Mouse (Mus musculus) liver, embryonic 14.5 days (tissue): ENCODE data around the gene Emid1. TPM values are rescaled to one million over a fixed set of nuclear protein-coding genes. Genes with fewer than 3 reads are reported as not detected.

Source experiments
- ATAC-seq: fragments of 200-750 bp; cut with Nextera tagmentation; 2 replicates; pipeline ENCODE4 v1.8.0; 2017; ENCODE audit warnings: moderate number of reproducible peaks, mild to moderate bottlenecking, moderate library complexity; ENCODE audit not compliant: insufficient read depth
- DNase-seq, 3 experiments: peaks; one replicate each; pipeline ENCODE4 v3.0.0-alpha.2; 2012 to 2013; ENCODE audit warnings: low read depth in 3 of 3, low spot score in 3 of 3
- H3K27ac ChIP-seq: fragments of 300-500 bp; sonication (generic); 2 replicates; pipeline ENCODE4 v1.5.1; 2014; ENCODE audit warnings: moderate library complexity, mild to moderate bottlenecking, control low read depth, inconsistent platforms
- H3K27me3 ChIP-seq: fragments of 300-500 bp; sonication (generic); 2 replicates; pipeline ENCODE4 v1.6.1; 2014; ENCODE audit warnings: mild to moderate bottlenecking, low read length, moderate library complexity; ENCODE audit not compliant: control insufficient read depth, insufficient read depth
- H3K36me3 ChIP-seq: fragments of 300-500 bp; sonication (generic); replicated peaks from 2 replicates; pipeline ENCODE4 v1.6.1; 2014; ENCODE audit warnings: low read depth; ENCODE audit not compliant: control insufficient read depth, insufficient read depth
- H3K4me1 ChIP-seq, 2 experiments: fragments of 200-500 bp in 1 of 2; fragments of 300-500 bp in 1 of 2; sonication (generic) in 1 of 2; replicated peaks; 2 replicates each; pipeline ENCODE4 v1.6.1; 2012 to 2014; ENCODE audit warnings: antibody characterized with exemption in 1 of 2, inconsistent platforms in 1 of 2, low read length in 1 of 2; ENCODE audit not compliant: control insufficient read depth in 2 of 2, insufficient read depth in 2 of 2
- H3K4me2 ChIP-seq: fragments of 300-500 bp; sonication (generic); 2 replicates; pipeline ENCODE4 v1.6.1; 2014; ENCODE audit warnings: low read depth, mild to moderate bottlenecking, control low read depth, moderate library complexity
- H3K4me3 ChIP-seq, 2 experiments: fragments of 200-500 bp in 1 of 2; fragments of 300-500 bp in 1 of 2; sonication (generic) in 1 of 2; 2 replicates each; pipeline ENCODE4 v1.5.1; 2012 to 2014; ENCODE audit warnings: low read depth in 2 of 2, low read length in 2 of 2, mild to moderate bottlenecking in 2 of 2, control low read depth in 1 of 2, inconsistent platforms in 1 of 2, moderate library complexity in 1 of 2; ENCODE audit not compliant: insufficient read depth in 1 of 2
- H3K9ac ChIP-seq: fragments of 300-500 bp; sonication (generic); replicated peaks from 2 replicates; pipeline ENCODE4 v1.6.1; 2014; ENCODE audit warnings: mild to moderate bottlenecking, control low read depth, moderate library complexity
- H3K9me3 ChIP-seq: fragments of 300-500 bp; sonication (generic); 2 replicates; pipeline ENCODE4 v1.6.1; 2016; ENCODE audit warnings: low read length, mixed read lengths; ENCODE audit not compliant: control insufficient read depth
- CTCF ChIP-seq: IDR thresholded peaks from 2 replicates; pipeline ENCODE4 v1.5.1; 2016; ENCODE audit warnings: antibody characterized with exemption, low read depth, control low read depth
- EP300 ChIP-seq: IDR thresholded peaks from 2 replicates; pipeline ENCODE4 v1.6.1; 2016; ENCODE audit warnings: antibody characterized with exemption, low read depth
- WGBS: fragments of 180-500 bp; shearing (Covaris S2); extraction: QIAGEN DNeasy Blood & Tissue Kit; methylation state at CpG from one replicate; pipeline ENCODE4 v1.1.7; 2014; ENCODE audit not compliant: insufficient replicate concordance; 5-methylcytosine and 5-hydroxymethylcytosine counted together
- polyA plus RNA-seq, 2 experiments: library from polyadenylated mRNA; depleted of rRNA in 1 of 2; stranded (reverse) in 1 of 2; unstranded in 1 of 2; fragments of >200 nt; fragmentation: Nextera tagmentation in 1 of 2; extraction: Ambion mirVana in 1 of 2; gene quantifications; 2 replicates each; pipeline versions ENCODE4 v1.2.1 to v1.2.3; 2012 to 2014

The Emid1 gene
- polyA plus RNA-seq, 2 experiments, result 1.3 to 1.5 TPM

DNA sequence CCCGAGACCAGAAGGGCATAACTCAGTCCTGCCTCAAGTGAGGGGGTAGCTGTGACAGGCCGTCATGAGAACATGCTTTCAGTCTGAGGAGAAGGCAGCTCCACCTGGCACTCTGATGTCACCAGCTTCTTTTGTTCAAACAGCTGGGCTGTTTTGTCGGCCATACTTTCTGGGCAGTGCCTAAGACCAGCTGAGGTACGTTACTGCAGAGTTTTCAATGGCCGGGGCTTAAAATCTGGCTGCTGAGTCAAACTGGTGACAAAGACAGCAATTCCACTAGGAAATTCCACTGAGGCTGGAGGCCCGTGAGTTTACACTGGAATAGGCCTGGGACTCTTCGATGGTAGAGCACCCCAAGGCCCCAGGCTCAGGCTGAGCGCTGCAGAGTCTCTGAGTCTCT is 24.6 kb upstream of the Emid1 start:
- Histone ChIP-seq H3K27ac (no peak overlapping the region), H3K27me3 (no peaks in the 10 kb centered on the region), H3K4me1 (no peaks in the 10 kb centered on the region), H3K4me3 (no peak overlapping the region), H3K4me2 (no peak overlapping the region), H3K9me3 (no peaks in the 10 kb centered on the region), H3K36me3 (no peaks in the 10 kb centered on the region), H3K9ac (no peak overlapping the region)
- TF ChIP-seq EP300 (no peak), CTCF (no peak)
- DNase-seq (no peak), ATAC-seq (no peak)
- WGBS, result 46% methylated on average over 8 of the region's 8 CpGs

DNA sequence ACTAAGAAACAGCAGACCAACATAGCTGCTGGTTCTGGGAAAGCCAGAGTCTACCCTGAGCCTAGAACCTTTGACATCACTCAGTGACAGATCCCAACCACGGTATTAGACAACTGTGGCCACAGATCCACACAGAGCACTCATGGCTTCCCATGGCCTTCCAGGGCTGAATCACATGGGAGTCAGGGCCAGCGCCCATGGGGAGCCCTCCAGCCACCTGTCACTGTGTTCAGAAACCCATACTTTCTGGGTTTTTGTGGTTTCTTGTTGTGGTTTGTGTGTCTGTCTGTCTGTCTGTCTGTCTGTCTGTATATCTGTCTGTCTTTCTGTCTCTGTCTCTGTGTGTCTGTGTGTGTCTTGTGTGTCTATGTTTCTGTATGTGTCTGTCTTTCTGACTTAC is 23.8 kb upstream of the Emid1 start:
- WGBS, result 40% methylated on average over 2 of the region's 2 CpGs
- Histone ChIP-seq H3K4me3 (no peak overlapping the region), H3K4me2 (no peak overlapping the region), H3K9me3 (no peaks in the 10 kb centered on the region), H3K27me3 (no peaks in the 10 kb centered on the region), H3K36me3 (no peaks in the 10 kb centered on the region), H3K4me1 (no peaks in the 10 kb centered on the region), H3K9ac (no peak overlapping the region), H3K27ac (no peak overlapping the region)
- DNase-seq (no peak), ATAC-seq (no peak)
- TF ChIP-seq CTCF, result no peak
- TF ChIP-seq EP300, result no peak

DNA sequence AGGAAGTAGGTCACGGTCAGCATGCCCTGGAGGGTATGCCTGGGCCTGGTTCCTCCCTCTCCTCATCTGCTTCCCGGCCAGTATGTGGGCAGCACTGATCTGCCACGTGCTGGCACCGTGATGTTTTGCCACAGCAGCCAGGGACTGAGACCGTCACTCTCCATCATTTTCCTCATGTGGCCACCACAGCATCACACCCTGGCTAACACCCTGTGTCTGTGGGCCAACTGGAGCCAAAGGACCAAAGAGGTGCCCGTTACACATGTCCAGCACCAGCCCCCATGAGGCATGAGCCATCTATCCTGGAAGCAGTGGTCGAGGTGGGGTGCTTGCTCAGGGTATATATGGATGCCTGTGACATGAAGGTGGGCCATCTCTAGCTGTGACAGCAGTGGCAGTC is 23.1 kb upstream of the Emid1 start:
- H3K27ac ChIP-seq, result no peak overlapping the region
- 69% methylated on average over 7 of the region's 7 CpGs for WGBS
- TF ChIP-seq EP300, result no peak
- TF ChIP-seq CTCF, result no peak

DNA sequence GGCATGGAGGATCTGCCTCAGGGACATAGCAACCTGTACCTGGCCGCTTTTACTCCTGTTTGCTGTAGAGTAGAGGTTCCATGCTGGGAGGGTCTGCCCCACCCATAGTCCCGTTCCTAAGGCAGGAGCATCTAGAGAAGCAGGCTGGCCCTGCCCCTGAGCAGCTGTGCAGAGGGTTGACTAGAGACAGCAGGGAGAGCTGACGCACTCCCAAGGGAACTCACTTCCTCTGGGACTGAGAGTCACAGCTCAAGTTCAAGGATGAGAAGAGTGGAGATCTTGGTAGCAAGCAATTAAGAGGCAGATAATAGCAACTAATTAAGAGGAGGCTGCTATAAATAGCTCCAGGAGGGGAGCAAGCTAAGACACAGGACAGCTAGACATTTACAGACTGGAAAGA is 20.8 kb upstream of the Emid1 start:
- DNase-seq (no peak), ATAC-seq (no peak)
- WGBS, result 62% methylated on average over 3 of the region's 3 CpGs
- no peaks in the 10 kb centered on the region for H3K9me3 ChIP-seq
- H3K36me3 ChIP-seq, result no peaks in the 10 kb centered on the region
- H3K27ac ChIP-seq, result no peak overlapping the region
- H3K4me1 ChIP-seq, result no peaks in the 10 kb centered on the region
- TF ChIP-seq EP300 (no peak), CTCF (no peak)
- no peak overlapping the region for H3K9ac ChIP-seq
- no peaks in the 10 kb centered on the region for H3K27me3 ChIP-seq
- no peak overlapping the region for H3K4me2 ChIP-seq
- H3K4me3 ChIP-seq, result no peak overlapping the region

More for the DNA sequence above, 23.1 kb upstream of the Emid1 start:
- DNase-seq (no peak), ATAC-seq (no peak)
- no peak overlapping the region for H3K4me2 ChIP-seq
- no peak overlapping the region for H3K9ac ChIP-seq
- H3K9me3 ChIP-seq, result no peaks in the 10 kb centered on the region
- H3K4me3 ChIP-seq, result no peak overlapping the region
- H3K4me1 ChIP-seq, result no peaks in the 10 kb centered on the region
- no peaks in the 10 kb centered on the region for H3K36me3 ChIP-seq
- no peaks in the 10 kb centered on the region for H3K27me3 ChIP-seq

DNA sequence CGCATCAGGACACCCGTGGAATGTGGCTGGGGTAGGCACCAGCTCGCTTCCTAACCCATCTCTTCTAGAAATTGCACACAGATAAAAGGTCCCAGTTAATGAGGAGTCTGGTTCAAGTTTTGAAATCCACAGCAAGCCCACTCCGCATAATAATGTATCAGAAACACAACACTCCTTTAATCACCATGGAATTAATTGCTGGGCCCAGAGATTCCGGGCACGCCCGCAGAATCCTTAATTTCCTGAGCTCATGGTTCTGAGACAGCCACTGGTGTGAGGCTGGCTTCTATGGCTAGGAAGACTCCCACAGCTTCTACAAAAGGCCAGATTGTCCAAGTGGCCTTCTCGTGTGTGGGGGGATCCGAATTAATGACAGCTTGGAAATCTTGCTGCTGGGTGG is 15.3 kb upstream of the Emid1 start:
- Histone ChIP-seq H3K4me2 (no peak overlapping the region), H3K9ac (no peak overlapping the region), H3K4me3 (no peak overlapping the region), H3K36me3 (no peaks in the 10 kb centered on the region), H3K9me3 (no peaks in the 10 kb centered on the region), H3K27ac (no peak overlapping the region), H3K27me3 (no peaks in the 10 kb centered on the region), H3K4me1 (no peaks in the 10 kb centered on the region)
- no peak for TF ChIP-seq EP300
- no peak for TF ChIP-seq CTCF
- no peak for DNase-seq
- 69% methylated on average over 9 of the region's 9 CpGs for WGBS
- ATAC-seq, result no peak
